Mouse (Mus musculus): ENCODE measurements around the gene Hist2h2aa2.
"Not testable (repeated sequence)": the region's sequence is repeated elsewhere in the genome, so short reads cannot be mapped to it uniquely, and the experiment has no call there.

DNA sequence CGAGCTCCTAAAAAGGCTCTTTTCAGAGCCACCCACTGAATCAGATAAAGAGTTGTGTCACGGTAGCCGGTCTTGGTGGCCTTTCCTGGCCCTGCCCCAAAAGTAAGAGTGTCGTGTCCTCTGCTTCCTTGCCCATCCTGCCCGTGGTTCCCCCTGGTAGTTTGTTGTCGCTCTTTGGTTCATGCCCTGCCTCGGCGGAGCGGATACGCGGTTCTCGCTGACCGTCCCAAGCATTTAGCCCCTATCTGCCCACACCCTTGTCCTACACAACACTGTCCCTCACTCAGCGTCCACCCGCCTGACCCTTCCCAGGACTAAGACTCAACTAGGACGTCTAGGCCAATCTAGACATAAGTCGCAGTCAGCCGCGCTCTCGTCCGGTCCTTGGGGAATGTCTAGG is 5.9 kb upstream of the Hist2h2aa2 start:
- not testable (repeated sequence) for TF ChIP-seq CTCF (IDR thresholded peaks at IDR 0.05; ENCODE audit: borderline replicate concordance, insufficient read depth, low read depth, low read length); POLR2A (IDR thresholded peaks at IDR 0.05; ENCODE audit: borderline replicate concordance, insufficient read depth, low read length)
